Mouse (Mus musculus) limb, embryonic 15.5 days (tissue): ENCODE results near the gene Tcf7l1. TPM values are rescaled to one million over a fixed set of nuclear protein-coding genes. Genes with fewer than 3 reads are reported as not detected.

Experiments used
- ATAC-seq: fragments of 200-750 bp; cut with Nextera tagmentation; 2 replicates; pipeline ENCODE4 v1.8.0; 2017; ENCODE audit warnings: low read depth, moderate TSS enrichment; ENCODE audit not compliant: insufficient number of reproducible peaks, low FRiP score, low TSS enrichment
- H3K27ac ChIP-seq: fragments of 300-500 bp; sonication (generic); 2 replicates; pipeline ENCODE4 v1.5.1; 2015; ENCODE audit warnings: moderate library complexity, mild to moderate bottlenecking, inconsistent platforms
- H3K27me3 ChIP-seq: fragments of 300-500 bp; sonication (generic); 2 replicates; pipeline ENCODE4 v1.6.1; 2015; ENCODE audit warnings: inconsistent platforms
- H3K36me3 ChIP-seq: fragments of 300-500 bp; sonication (generic); 2 replicates; pipeline ENCODE4 v1.6.1; 2015; ENCODE audit warnings: inconsistent platforms
- H3K4me1 ChIP-seq: fragments of 300-500 bp; sonication (generic); 2 replicates; pipeline ENCODE4 v1.6.1; 2015; ENCODE audit warnings: inconsistent platforms
- H3K4me2 ChIP-seq: fragments of 300-500 bp; sonication (generic); 2 replicates; pipeline ENCODE4 v1.6.1; 2015; ENCODE audit warnings: mild to moderate bottlenecking, inconsistent platforms
- H3K4me3 ChIP-seq: fragments of 300-500 bp; sonication (generic); 2 replicates; pipeline ENCODE4 v1.5.1; 2015; ENCODE audit warnings: mild to moderate bottlenecking, inconsistent platforms
- H3K9ac ChIP-seq: fragments of 300-500 bp; sonication (generic); 2 replicates; pipeline ENCODE4 v1.6.1; 2015; ENCODE audit warnings: inconsistent platforms
- H3K9me3 ChIP-seq: fragments of 300-500 bp; sonication (generic); 2 replicates; pipeline ENCODE4 v1.6.1; 2016; ENCODE audit warnings: inconsistent platforms
- WGBS: fragments of 180-500 bp; shearing (Covaris S2); methylation state at CpG from one replicate; pipeline ENCODE4 v1.1.7; 2015; 5-methylcytosine and 5-hydroxymethylcytosine counted together
- polyA plus RNA-seq: library from polyadenylated mRNA; unstranded; fragments of >200 nt; fragmentation: Nextera tagmentation; extraction: Ambion mirVana; gene quantifications from 2 replicates; pipeline ENCODE4 v1.2.1, GENCODE M21; 2015

Gene Tcf7l1
- polyA plus RNA-seq, 1 experiment from 2014 or later: 39.0 TPM

DNA sequence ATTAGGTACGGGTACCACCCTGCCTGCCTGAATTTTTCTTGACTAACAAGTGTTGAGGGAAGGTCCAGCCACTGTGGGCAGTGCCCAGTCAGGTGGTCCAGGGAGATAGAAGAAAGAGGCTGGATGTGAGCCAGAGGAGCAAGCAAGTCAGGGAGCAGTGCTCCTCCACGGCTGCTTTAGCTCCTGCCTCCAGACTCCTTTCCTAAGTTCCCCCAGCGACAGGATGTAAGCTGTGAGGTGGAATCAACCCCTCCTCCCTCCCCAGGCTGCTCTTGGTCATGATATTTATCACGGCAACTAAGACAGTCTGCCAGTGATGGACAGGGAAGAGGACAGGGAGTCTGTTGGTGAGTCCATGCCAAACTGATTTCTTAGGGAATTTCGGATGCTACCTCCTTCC is 195.1 kb downstream of the Tcf7l1 start:
- peaks cover 20% of the 10 kb centered on the region for H3K4me1 ChIP-seq
- WGBS: 52% methylated on average over 5 of the region's 5 CpGs
- no peak for ATAC-seq
- no peaks in the 10 kb centered on the region for H3K9me3 ChIP-seq
- H3K9ac ChIP-seq: no peak overlapping the region
- H3K27ac ChIP-seq: no peak overlapping the region
- H3K36me3 ChIP-seq: peaks cover 8% of the 10 kb centered on the region; the same call in 1 of the 2 replicates
- no peak overlapping the region for H3K4me3 ChIP-seq
- no peaks in the 10 kb centered on the region for H3K27me3 ChIP-seq
- H3K4me2 ChIP-seq: no peak overlapping the region

GRCm38 (mm10) chr6:72593011-72593803 is 195.8 kb downstream of the Tcf7l1 start:
- H3K27ac ChIP-seq: no peak overlapping the region
- no peak overlapping the region for H3K4me3 ChIP-seq
- no peaks in the 10 kb centered on the region for H3K27me3 ChIP-seq
- ATAC-seq: no peak
- H3K9me3 ChIP-seq: no peaks in the 10 kb centered on the region
- WGBS: 80% methylated on average over 6 of the region's 6 CpGs
- peaks cover 8% of the 10 kb centered on the region; the same call in 1 of the 2 replicates for H3K36me3 ChIP-seq
- no peak overlapping the region for H3K9ac ChIP-seq
- no peak overlapping the region for H3K4me2 ChIP-seq
- peaks cover 16% of the 10 kb centered on the region for H3K4me1 ChIP-seq

GRCm38 (mm10) chr6:72590111-72590510 is 198.9 kb downstream of the Tcf7l1 start:
- H3K27me3 ChIP-seq: no peaks in the 10 kb centered on the region
- no peak overlapping the region for H3K9ac ChIP-seq
- ATAC-seq: no peak
- peaks cover 26% of the 10 kb centered on the region for H3K36me3 ChIP-seq
- no peak overlapping the region for H3K27ac ChIP-seq
- no peaks in the 10 kb centered on the region for H3K9me3 ChIP-seq
- H3K4me1 ChIP-seq: no peaks in the 10 kb centered on the region
- H3K4me3 ChIP-seq: no peak overlapping the region
- H3K4me2 ChIP-seq: no peak overlapping the region

GRCm38 (mm10) chr6:72588307-72588706 is 200.7 kb downstream of the Tcf7l1 start:
- Histone ChIP-seq H3K36me3 (peaks cover 27% of the 10 kb centered on the region), H3K9ac (no peak overlapping the region), H3K27ac (no peak overlapping the region), H3K4me2 (no peak overlapping the region), H3K4me1 (no peaks in the 10 kb centered on the region), H3K9me3 (no peaks in the 10 kb centered on the region), H3K27me3 (no peaks in the 10 kb centered on the region), H3K4me3 (no peak overlapping the region)
- ATAC-seq: no peak

DNA sequence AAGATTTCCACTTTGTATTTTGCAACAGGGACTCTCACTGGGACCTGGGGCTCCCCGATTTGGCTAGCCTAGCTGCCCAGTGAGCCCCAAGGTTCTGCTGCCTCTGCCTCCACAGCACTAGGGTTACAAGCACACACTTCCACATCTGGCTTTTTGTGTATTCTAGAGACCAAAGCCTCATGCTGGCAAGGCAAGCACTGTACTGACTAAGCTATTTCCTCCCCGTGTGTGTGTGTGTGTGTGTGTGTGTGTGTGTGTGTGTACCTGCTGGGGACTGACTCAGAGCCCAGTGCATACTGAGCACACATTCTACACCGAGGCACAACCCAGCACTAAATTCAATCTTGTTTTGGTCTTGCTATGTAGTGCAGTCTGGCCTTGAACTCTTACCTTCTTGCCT is 202.4 kb downstream of the Tcf7l1 start:
- Histone ChIP-seq H3K36me3 (peaks cover 22% of the 10 kb centered on the region), H3K4me2 (no peak overlapping the region), H3K9ac (no peak overlapping the region), H3K27me3 (no peaks in the 10 kb centered on the region), H3K4me1 (no peaks in the 10 kb centered on the region), H3K9me3 (no peaks in the 10 kb centered on the region), H3K27ac (no peak overlapping the region), H3K4me3 (no peak overlapping the region)
- 76% methylated on average over 3 of the region's 3 CpGs for WGBS
- ATAC-seq: no peak

GRCm38 (mm10) chr6:72584154-72584553 is 204.9 kb downstream of the Tcf7l1 start:
- Histone ChIP-seq H3K27ac (no peak overlapping the region), H3K4me1 (no peaks in the 10 kb centered on the region), H3K9me3 (no peaks in the 10 kb centered on the region), H3K4me2 (no peak overlapping the region), H3K27me3 (no peaks in the 10 kb centered on the region), H3K36me3 (peaks cover 33% of the 10 kb centered on the region), H3K4me3 (no peak overlapping the region), H3K9ac (no peak overlapping the region)
- 84% methylated on average over 11 of the region's 11 CpGs for WGBS
- no peak for ATAC-seq

DNA sequence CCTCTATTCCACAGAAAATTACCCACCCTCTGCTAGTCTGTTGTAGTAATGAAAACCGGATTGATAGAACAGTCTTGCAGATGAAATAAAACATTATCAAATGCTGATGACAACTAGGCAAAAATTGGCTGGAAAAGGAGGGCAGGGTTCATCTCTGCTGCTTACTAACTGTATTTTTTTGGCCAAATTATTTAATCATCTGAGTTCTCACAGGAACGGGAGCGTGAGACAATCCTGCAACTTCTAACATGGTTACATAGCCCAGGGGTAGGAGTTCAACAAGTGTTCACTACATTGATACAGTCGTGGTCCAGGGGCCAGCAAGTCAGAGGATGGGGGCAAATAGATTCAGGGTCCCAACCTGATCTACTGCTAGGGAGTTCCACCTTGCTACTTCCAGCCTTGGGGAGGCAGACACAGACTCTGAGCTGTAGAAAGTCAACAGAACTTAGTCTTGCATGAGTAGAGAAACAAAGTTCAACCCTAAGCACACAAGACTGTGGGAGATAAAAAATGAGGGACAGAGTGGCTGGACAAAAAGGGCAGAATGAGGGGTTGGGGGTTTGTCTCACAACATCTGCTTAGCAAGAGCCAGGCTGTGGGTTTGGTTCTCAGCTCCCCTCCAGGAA is 205.7 kb downstream of the Tcf7l1 start:
- Histone ChIP-seq H3K4me2 (no peak overlapping the region), H3K36me3 (peaks cover 41% of the 10 kb centered on the region), H3K27ac (no peak overlapping the region), H3K9me3 (no peaks in the 10 kb centered on the region), H3K4me3 (no peak overlapping the region), H3K9ac (no peak overlapping the region), H3K4me1 (no peaks in the 10 kb centered on the region), H3K27me3 (no peaks in the 10 kb centered on the region)
- no peak for ATAC-seq
- WGBS: 86% methylated on average over 4 of the region's 4 CpGs

GRCm38 (mm10) chr6:72581625-72582382 is 207.2 kb downstream of the Tcf7l1 start:
- H3K27me3 ChIP-seq: no peaks in the 10 kb centered on the region
- H3K36me3 ChIP-seq: peaks cover 41% of the 10 kb centered on the region
- no peak for ATAC-seq
- H3K4me1 ChIP-seq: no peaks in the 10 kb centered on the region
- 67% methylated on average over 11 of the region's 11 CpGs for WGBS
- H3K4me3 ChIP-seq: no peak overlapping the region
- no peak overlapping the region for H3K4me2 ChIP-seq
- H3K9me3 ChIP-seq: no peaks in the 10 kb centered on the region
- H3K27ac ChIP-seq: no peak overlapping the region
- no peak overlapping the region for H3K9ac ChIP-seq

Other genes starting within 250 kb of the Tcf7l1 start
- 123 and 127 TPM in 2 replicates for gene Capg, start 244.9 kb downstream of the Tcf7l1 start, polyA plus RNA-seq
- gene Elmod3, start 190.8 kb downstream of the Tcf7l1 start, polyA plus RNA-seq: 18.2 and 18.8 TPM in 2 replicates
- gene Retsat, start 190.8 kb downstream of the Tcf7l1 start, polyA plus RNA-seq: 16.3 and 17.3 TPM in 2 replicates
- 25.6 and 25.8 TPM in 2 replicates for gene Tgoln1, start 172.3 kb downstream of the Tcf7l1 start, polyA plus RNA-seq
- gene Kcmf1, start 110.7 kb upstream of the Tcf7l1 start, polyA plus RNA-seq: 34.4 and 38.9 TPM in 2 replicates
- gene Tmsb10, start 169.5 kb upstream of the Tcf7l1 start, polyA plus RNA-seq: 1,634 and 1,767 TPM in 2 replicates